In genomic region chr4:150176535-150176934, GRCm38 (mm10) we compare ENCODE assay signal across 8 mouse cellular contexts. TPM values are rescaled to one million over a fixed set of nuclear protein-coding genes. Genes with fewer than 3 reads are reported as not detected.
A peak's percentile ranks its signal among the peaks of the same experiment; 100 is the strongest.
DNase-seq lines count a peak whose midpoint lies in the region; ATAC-seq and TF ChIP-seq lines count a peak whose summit lies in the region.

No protein-coding gene starts in this region.

- intact Hi-C loops in gastrocnemius, adult 2 months (cut with DNase I), result loop anchor here (1.0 to 2.0 kb wide), 2 partner anchors 43 to 72 kb away; no protein-coding TSS in a partner anchor

- H3K4me1 ChIP-seq in E14TG2a.4 (replicated peaks; ENCODE audit: low read depth, low read length), result peaks cover 6% of the 10 kb centered on the region
- 0 out of 2 replicates have a peak, but pooled peaks cover 3% of the 10 kb centered on the region for H3K4me1 ChIP-seq in intestine, embryonic 15.5 days (replicated peaks)
- peaks cover 9% of the 10 kb centered on the region for H3K4me1 ChIP-seq in liver, embryonic 15.5 days (replicated peaks)

- DNase-seq in adrenal gland, adult (ENCODE audit: inconsistent age in 2 of 2, low spot score in 1 of 2), result peak; percentile 28 to 65
- no peak for DNase-seq in adrenal gland, postnatal 4 days (ENCODE audit: low spot score in 2 of 2)
- DNase-seq in cerebellum, adult 18-20 months, result peak; percentile 46 to 61
- peak; percentile 56 for DNase-seq in gastrocnemius, adult 2 months
- peak; percentile 78 for DNase-seq in retina, embryonic 14.5 days (ENCODE audit: low spot score)

- ATAC-seq in intestine, embryonic 15.5 days, result peak; percentile 58
- no peak for ATAC-seq in liver, embryonic 15.5 days (ENCODE audit: insufficient read depth)

- H3K36me3 ChIP-seq in E14TG2a.4 (ENCODE audit: insufficient read depth, low read length), result no peaks in the 10 kb centered on the region
- no peaks in the 10 kb centered on the region for H3K36me3 ChIP-seq in intestine, embryonic 15.5 days
- no peaks in the 10 kb centered on the region for H3K36me3 ChIP-seq in liver, embryonic 15.5 days (replicated peaks)

- 7% methylated on average over 7 of the region's 7 CpGs for WGBS in intestine, embryonic 15.5 days
- WGBS in liver, embryonic 15.5 days (ENCODE audit: insufficient replicate concordance), result under 1% methylated on average over 7 of the region's 7 CpGs

- peak; percentile 68 for TF ChIP-seq CTCF in E14TG2a.4 (conservative IDR thresholded peaks at IDR 0.05; ENCODE audit: low read length)
- peak; percentile 78 for TF ChIP-seq CTCF in gastrocnemius, adult 2 months (IDR thresholded peaks at IDR 0.05)

- H3K4me3 ChIP-seq in E14TG2a.4 (replicated peaks; ENCODE audit: low read length), result no peak overlapping the region
- H3K4me3 ChIP-seq in gastrocnemius, adult 2 months, result peak overlapping the region; percentile 42
- H3K4me3 ChIP-seq in intestine, embryonic 15.5 days (replicated peaks), result no peak overlapping the region
- no peak overlapping the region for H3K4me3 ChIP-seq in liver, embryonic 15.5 days (replicated peaks)

- no peaks in the 10 kb centered on the region for H3K27me3 ChIP-seq in E14TG2a.4 (ENCODE audit: insufficient read depth, low read length)
- no peaks in the 10 kb centered on the region for H3K27me3 ChIP-seq in intestine, embryonic 15.5 days (replicated peaks)
- H3K27me3 ChIP-seq in liver, embryonic 15.5 days, result no peaks in the 10 kb centered on the region

- no peak overlapping the region for H3K9ac ChIP-seq in intestine, embryonic 15.5 days
- H3K9ac ChIP-seq in liver, embryonic 15.5 days, result no peak overlapping the region

- H3K27ac ChIP-seq in gastrocnemius, adult 2 months, result no peak overlapping the region
- H3K27ac ChIP-seq in intestine, embryonic 15.5 days, result no peak overlapping the region
- no peak overlapping the region for H3K27ac ChIP-seq in liver, embryonic 15.5 days (replicated peaks)

- H3K9me3 ChIP-seq in E14TG2a.4 (ENCODE audit: low read length), result peaks cover 44% of the 10 kb centered on the region
- no peaks in the 10 kb centered on the region for H3K9me3 ChIP-seq in intestine, embryonic 15.5 days
- H3K9me3 ChIP-seq in liver, embryonic 15.5 days (replicated peaks), result no peaks in the 10 kb centered on the region

- peak overlapping the region; percentile 45 for H3K4me2 ChIP-seq in intestine, embryonic 15.5 days (replicated peaks)
- H3K4me2 ChIP-seq in liver, embryonic 15.5 days, result peak overlapping the region; percentile 37

RNA-seq across cellular contexts. Expression of gene Car6, which starts 24.6 kb away (rescaled TPM):
- total RNA-seq in adrenal gland, postnatal 4 days (2021), result not detected
- total RNA-seq in gastrocnemius, adult 2 months (2021), result not detected
- not detected in 2 replicates for polyA plus RNA-seq in intestine, embryonic 15.5 days (2015; fragmentation: Nextera tagmentation; extraction: Ambion mirVana)
- not detected in 2 replicates for polyA plus RNA-seq in liver, embryonic 15.5 days (2015; fragmentation: Nextera tagmentation; extraction: Ambion mirVana)

RNA-seq across cellular contexts. Expression of gene Slc2a7, which starts 27.8 kb away (rescaled TPM):
- not detected for total RNA-seq in adrenal gland, postnatal 4 days (2021)
- total RNA-seq in gastrocnemius, adult 2 months (2021), result not detected
- polyA plus RNA-seq in intestine, embryonic 15.5 days (2015; fragmentation: Nextera tagmentation; extraction: Ambion mirVana), result 0.30 and 0.63 TPM in 2 replicates
- polyA plus RNA-seq in liver, embryonic 15.5 days (2015; fragmentation: Nextera tagmentation; extraction: Ambion mirVana), result 0.10 TPM in 1 of 2 replicates, not detected in the other

RNA-seq across cellular contexts. Expression of gene Slc2a5, which starts 57.5 kb away (rescaled TPM):
- total RNA-seq in adrenal gland, postnatal 4 days (2021), result 1 to 10 TPM in 1 of 2 experiments, under 1 TPM in 1; 0.73 to 3.5 TPM
- not detected for total RNA-seq in gastrocnemius, adult 2 months (2021)
- 2.2 TPM in 2 replicates for polyA plus RNA-seq in intestine, embryonic 15.5 days (2015; fragmentation: Nextera tagmentation; extraction: Ambion mirVana)
- 0.21 and 0.30 TPM in 2 replicates for polyA plus RNA-seq in liver, embryonic 15.5 days (2015; fragmentation: Nextera tagmentation; extraction: Ambion mirVana)

RNA-seq across cellular contexts. Expression of gene Eno1, which starts 60.0 kb away (rescaled TPM):
- total RNA-seq in adrenal gland, postnatal 4 days (2021), result 100 to 1,000 TPM; 259 to 261 TPM
- total RNA-seq in gastrocnemius, adult 2 months (2021), result 10 to 100 TPM; 68.1 to 92.0 TPM
- 1,894 and 1,951 TPM in 2 replicates for polyA plus RNA-seq in intestine, embryonic 15.5 days (2015; fragmentation: Nextera tagmentation; extraction: Ambion mirVana)
- polyA plus RNA-seq in liver, embryonic 15.5 days (2015; fragmentation: Nextera tagmentation; extraction: Ambion mirVana), result 557 and 577 TPM in 2 replicates

Comparison
In these comparisons a context has a peak if more than half of its experiments do, and no peak if none do; other contexts are left out.
1. DNase-seq: peak in adrenal gland, adult (2 of 2), cerebellum, adult 18-20 months (2 of 2), gastrocnemius, adult 2 months (single experiment) and retina, embryonic 14.5 days (single experiment); none in adrenal gland, postnatal 4 days (0 of 2).